Mouse (Mus musculus): ENCODE results near the gene Ppp1r12a. TPM values are rescaled to one million over a fixed set of nuclear protein-coding genes. Genes with fewer than 3 reads are reported as not detected.

Gene Ppp1r12a
- total RNA-seq, 2 experiments from 2014 or later, result 20.3 to 20.9 TPM

DNA sequence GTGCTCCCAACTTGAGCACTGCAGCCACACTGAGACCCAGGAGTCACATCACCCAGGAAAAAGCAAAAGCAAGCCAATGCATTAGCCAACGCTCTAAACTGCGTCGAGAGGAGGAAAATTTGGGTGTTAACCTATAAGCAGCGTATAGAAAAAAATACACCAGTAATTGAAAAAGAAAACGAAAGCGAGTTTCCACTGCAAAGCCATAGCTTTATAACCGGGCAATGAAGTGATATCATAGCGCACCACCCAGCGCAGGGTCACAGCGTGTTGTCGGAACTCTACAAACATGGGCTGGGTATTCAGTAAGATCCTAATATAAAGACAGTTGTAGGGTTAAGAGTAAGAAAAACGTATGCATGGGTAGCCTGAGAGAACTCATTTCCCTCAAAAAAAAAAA, 167.0 kb downstream of the Ppp1r12a start:
- DNase-seq, result no peak
- intact Hi-C loops (cut with DNase I), result no loop called here

DNA sequence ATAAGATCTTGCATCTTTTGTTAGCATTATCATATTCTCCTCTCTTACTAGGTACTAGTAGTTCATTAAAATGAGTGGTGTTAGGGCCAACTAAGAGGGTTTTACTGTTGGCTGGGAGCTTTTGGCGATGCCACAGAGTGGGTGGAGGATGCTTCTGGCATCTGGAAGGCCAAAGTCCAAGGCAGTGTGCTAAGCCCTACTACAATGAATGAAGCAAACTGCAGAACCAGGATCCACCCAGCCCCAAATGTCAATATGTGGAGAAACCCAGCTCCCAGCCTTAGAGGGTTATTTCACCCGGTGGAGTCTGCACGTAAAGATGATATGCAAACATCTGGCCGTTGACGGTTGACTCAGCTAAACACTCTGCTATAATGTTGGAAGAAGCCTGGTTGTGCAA, 167.8 kb downstream of the Ppp1r12a start:
- no peak for DNase-seq
- intact Hi-C loops (cut with DNase I), result no loop called here

DNA sequence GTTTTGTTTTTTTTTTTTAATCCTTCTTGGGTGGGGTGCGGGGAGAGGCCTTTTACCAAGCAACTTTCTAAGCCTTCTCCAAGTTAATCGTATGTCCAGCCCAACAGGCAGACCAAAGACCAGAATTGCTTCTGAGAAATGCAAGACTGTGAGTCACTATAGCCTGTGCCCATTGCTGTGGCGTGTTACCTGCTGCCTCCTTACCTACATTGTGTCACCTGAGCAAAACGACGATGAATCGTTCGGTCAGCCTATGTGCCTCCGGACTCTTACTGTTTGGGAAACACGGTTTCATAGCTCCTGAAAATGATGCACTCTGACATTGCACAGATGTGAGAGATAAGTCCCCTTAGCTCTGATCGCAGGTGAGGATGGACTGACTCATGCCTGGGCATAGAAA, 169.0 kb downstream of the Ppp1r12a start:
- intact Hi-C loops (cut with DNase I), result no loop called here
- DNase-seq, result no peak

GRCm38 (mm10) chr10:108331784-108332561, 170.0 kb downstream of the Ppp1r12a start, which contains the start of gene Pawr:
Pawr (plus strand) TSS chr10:108332121.
- intact Hi-C loops (cut with DNase I), result no loop called here

DNA sequence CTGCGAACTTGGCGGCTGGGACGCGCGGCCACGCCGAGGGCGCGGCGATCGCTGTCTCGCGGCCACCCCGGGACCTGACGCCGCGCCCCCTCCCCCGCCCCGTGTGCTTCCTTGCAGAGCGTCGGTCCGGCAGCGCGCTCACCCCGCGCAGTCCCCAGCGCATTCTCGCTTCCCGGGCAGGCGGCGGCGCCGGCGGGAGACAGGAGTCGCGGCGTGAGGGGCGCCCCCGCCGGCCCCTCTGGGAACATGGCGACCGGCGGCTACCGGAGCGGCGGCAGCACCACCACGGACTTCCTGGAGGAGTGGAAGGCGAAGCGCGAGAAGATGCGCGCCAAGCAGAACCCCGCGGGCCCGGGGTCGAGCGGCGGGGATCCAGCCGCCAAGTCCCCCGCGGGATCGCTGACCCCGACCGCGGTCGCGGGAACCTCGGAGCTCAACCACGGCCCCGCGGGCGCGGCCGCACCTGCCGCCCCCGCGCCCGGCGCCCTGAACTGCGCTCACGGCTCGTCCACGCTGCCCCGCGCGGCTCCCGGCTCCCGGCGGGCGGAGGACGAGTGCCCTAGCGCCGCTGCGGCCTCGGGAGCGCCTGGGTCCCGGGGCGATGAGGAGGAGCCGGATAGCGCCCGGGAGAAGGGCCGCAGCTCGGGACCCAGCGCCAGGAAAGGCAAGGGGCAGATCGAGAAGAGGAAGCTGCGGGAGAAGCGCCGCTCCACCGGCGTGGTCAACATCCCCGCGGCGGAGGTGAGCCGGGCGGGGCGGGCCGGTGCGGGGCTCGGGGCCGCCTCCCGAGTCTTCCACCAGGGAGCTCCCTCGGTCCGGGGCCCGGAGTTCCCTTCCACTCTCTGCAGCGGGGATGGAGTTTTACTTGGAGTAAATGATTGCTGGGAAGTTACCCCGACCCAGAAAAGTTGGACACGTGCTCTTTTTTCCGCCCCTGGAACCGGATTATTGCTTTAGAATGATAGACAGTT, 170.9 kb downstream of the Ppp1r12a start:
- DNase-seq, result peak in 1 of 2 experiments; percentile 28
- intact Hi-C loops (cut with DNase I), result no loop called here

More at GRCm38 (mm10) chr10:108331784-108332561, 170.0 kb downstream of the Ppp1r12a start, which contains the start of gene Pawr:
- peak; percentile 12 to 19 for DNase-seq

DNA sequence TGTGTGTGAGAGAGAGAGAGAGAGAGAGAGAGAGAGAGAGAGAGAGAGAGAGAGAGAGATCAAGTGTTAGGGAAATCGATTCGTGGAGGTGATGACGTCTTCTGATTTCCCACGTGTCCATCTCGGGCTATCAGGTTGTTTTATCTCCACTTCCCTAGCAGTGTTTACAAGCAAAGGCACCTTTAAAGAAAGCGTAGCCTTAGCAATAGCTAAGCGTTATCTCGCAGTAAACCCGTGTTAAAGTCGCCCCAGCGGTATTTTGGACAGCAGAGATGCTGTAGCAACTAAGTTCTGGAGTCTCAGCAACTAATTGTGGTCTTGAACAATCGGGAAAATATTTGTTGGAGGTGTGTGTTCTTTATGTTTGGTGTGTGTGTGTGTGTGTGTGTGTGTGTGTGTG, 171.6 kb downstream of the Ppp1r12a start:
- DNase-seq, result no peak
- intact Hi-C loops (cut with DNase I), result no loop called here

Other genes with a start within 250 kb of the Ppp1r12a start
- gene Pawr, start 169.9 kb downstream of the Ppp1r12a start, total RNA-seq (2021), result under 1 TPM; 0.48 to 0.89 TPM